Mouse (Mus musculus): ENCODE results near the gene Rpp38. TPM values are rescaled to one million over a fixed set of nuclear protein-coding genes. Genes with fewer than 3 reads are reported as not detected.

Rpp38 gene
- total and polyA plus RNA-seq, 2 experiments from 2014 or later = 1.2 to 11.3 TPM

GRCm38 (mm10) chr2:3281311-3281710 lies 51.1 kb downstream of the Rpp38 start:
- WGBS = 70% methylated on average over 4 of the region's 4 CpGs
- Histone ChIP-seq H3K4me2 (ENCODE audit: low read depth, low read length) (no peak overlapping the region), H3K9me3 (replicated peaks; ENCODE audit: control insufficient read depth, low read length) (no peaks in the 10 kb centered on the region), H3K27ac (ENCODE audit: low read depth) (no peak overlapping the region), H3K27me3 (ENCODE audit: control insufficient read depth, insufficient read depth, low read length) (no peaks in the 10 kb centered on the region), H3K4me1 (ENCODE audit: control insufficient read depth, insufficient read depth) (peaks cover 9% of the 10 kb centered on the region), H3K4me3 (ENCODE audit: low read depth, low read length) (no peak overlapping the region), H3K36me3 (replicated peaks; ENCODE audit: control insufficient read depth, insufficient read depth, low read length) (no peaks in the 10 kb centered on the region), H3K9ac (replicated peaks; ENCODE audit: low read depth, low read length) (no peak overlapping the region)
- no peak for TF ChIP-seq CTCF (IDR thresholded peaks at IDR 0.05; ENCODE audit: low read depth)
- no peak for TF ChIP-seq EP300 (IDR thresholded peaks at IDR 0.05; ENCODE audit: low read depth)
- ATAC-seq (ENCODE audit: insufficient read depth, low read depth) (no peak), DNase-seq (ENCODE audit: low spot score) (no peak)

Other genes with a start within 250 kb of the Rpp38 start
- 28.1 and 31.1 TPM in 2 replicates for gene Fam171a1, start 218.4 kb downstream of the Rpp38 start, total RNA-seq (2014; rRNA removed; ENCODE audit: low replicate concordance)
- gene Fam171a1, start 218.4 kb downstream of the Rpp38 start, polyA plus RNA-seq (2015; fragmentation: Nextera tagmentation; extraction: Ambion mirVana) = 14.8 and 15.4 TPM in 2 replicates
- gene Nmt2, start 48.4 kb downstream of the Rpp38 start, total RNA-seq (2014; rRNA removed; ENCODE audit: low replicate concordance) = 14.9 and 20.7 TPM in 2 replicates
- 17.3 and 18.1 TPM in 2 replicates for gene Nmt2, start 48.4 kb downstream of the Rpp38 start, polyA plus RNA-seq (2015; fragmentation: Nextera tagmentation; extraction: Ambion mirVana)
- gene Acbd7, start 3.5 kb upstream of the Rpp38 start, total RNA-seq (2014; rRNA removed; ENCODE audit: low replicate concordance) = not detected in 2 replicates
- 0.79 and 1.1 TPM in 2 replicates for gene Acbd7, start 3.5 kb upstream of the Rpp38 start, polyA plus RNA-seq (2015; fragmentation: Nextera tagmentation; extraction: Ambion mirVana)
- gene Olah, start 64.6 kb upstream of the Rpp38 start, total RNA-seq (2014; rRNA removed; ENCODE audit: low replicate concordance) = not detected in 2 replicates
- gene Olah, start 64.6 kb upstream of the Rpp38 start, polyA plus RNA-seq (2015; fragmentation: Nextera tagmentation; extraction: Ambion mirVana) = not detected in 2 replicates
- not detected in 2 replicates for gene Meig1, start 90.0 kb upstream of the Rpp38 start, total RNA-seq (2014; rRNA removed; ENCODE audit: low replicate concordance)
- gene Meig1, start 90.0 kb upstream of the Rpp38 start, polyA plus RNA-seq (2015; fragmentation: Nextera tagmentation; extraction: Ambion mirVana) = 0.44 and 1.6 TPM in 2 replicates
- 1.6 and 3.1 TPM in 2 replicates for gene Dclre1c, start 91.5 kb upstream of the Rpp38 start, total RNA-seq (2014; rRNA removed; ENCODE audit: low replicate concordance)
- 2.4 and 2.6 TPM in 2 replicates for gene Dclre1c, start 91.5 kb upstream of the Rpp38 start, polyA plus RNA-seq (2015; fragmentation: Nextera tagmentation; extraction: Ambion mirVana)
- gene Suv39h2, start 142.4 kb upstream of the Rpp38 start, total RNA-seq (2014; rRNA removed; ENCODE audit: low replicate concordance) = 1.7 and 2.7 TPM in 2 replicates
- 2.1 and 2.2 TPM in 2 replicates for gene Suv39h2, start 142.4 kb upstream of the Rpp38 start, polyA plus RNA-seq (2015; fragmentation: Nextera tagmentation; extraction: Ambion mirVana)
- 1.8 and 2.6 TPM in 2 replicates for gene Gm45902, start 180.1 kb upstream of the Rpp38 start, total RNA-seq (2014; rRNA removed; ENCODE audit: low replicate concordance)
- gene Gm45902, start 180.1 kb upstream of the Rpp38 start, polyA plus RNA-seq (2015; fragmentation: Nextera tagmentation; extraction: Ambion mirVana) = 1.5 and 1.7 TPM in 2 replicates
- gene Hspa14, start 180.2 kb upstream of the Rpp38 start, total RNA-seq (2014; rRNA removed; ENCODE audit: low replicate concordance) = 46.9 and 54.5 TPM in 2 replicates
- gene Hspa14, start 180.2 kb upstream of the Rpp38 start, polyA plus RNA-seq (2015; fragmentation: Nextera tagmentation; extraction: Ambion mirVana) = 45.3 and 47.1 TPM in 2 replicates
- gene Cdnf, start 180.4 kb upstream of the Rpp38 start, total RNA-seq (2014; rRNA removed; ENCODE audit: low replicate concordance) = 0.31 and 1.1 TPM in 2 replicates
- 1.3 and 1.6 TPM in 2 replicates for gene Cdnf, start 180.4 kb upstream of the Rpp38 start, polyA plus RNA-seq (2015; fragmentation: Nextera tagmentation; extraction: Ambion mirVana)
- 18.5 and 36.5 TPM in 2 replicates for gene Fam107b, start 237.8 kb upstream of the Rpp38 start, total RNA-seq (2014; rRNA removed; ENCODE audit: low replicate concordance)
- 9.2 and 9.6 TPM in 2 replicates for gene Fam107b, start 237.8 kb upstream of the Rpp38 start, polyA plus RNA-seq (2015; fragmentation: Nextera tagmentation; extraction: Ambion mirVana)